Mouse (Mus musculus) kidney, adult 2 months (tissue): ENCODE measurements around the gene Crk. TPM values are rescaled to one million over a fixed set of nuclear protein-coding genes. Genes with fewer than 3 reads are reported as not detected.

Experiments used
- DNase-seq: peaks from one replicate; pipeline ENCODE4 v3.0.0; 2021
- H3K27ac ChIP-seq: fragments of 200-500 bp; 2 replicates; pipeline ENCODE4 v1.5.1; 2012; ENCODE audit warnings: low read depth, low read length, control low read depth, inconsistent platforms; ENCODE audit not compliant: insufficient read depth
- H3K27me3 ChIP-seq: fragments of 200-500 bp; replicated peaks from 2 replicates; pipeline ENCODE4 v1.6.1; 2012; ENCODE audit warnings: mild to moderate bottlenecking, moderate library complexity, low read length, inconsistent platforms; ENCODE audit not compliant: control insufficient read depth, insufficient read depth
- H3K36me3 ChIP-seq: fragments of 200-500 bp; 2 replicates; pipeline ENCODE4 v1.6.1; 2012; ENCODE audit warnings: mild to moderate bottlenecking, moderate library complexity, low read length, inconsistent platforms; ENCODE audit not compliant: control insufficient read depth, insufficient read depth
- H3K4me1 ChIP-seq: fragments of 200-500 bp; 2 replicates; pipeline ENCODE4 v1.6.1; 2011; ENCODE audit warnings: low read length; ENCODE audit not compliant: control insufficient read depth, insufficient read depth
- H3K4me3 ChIP-seq: fragments of 200-500 bp; 2 replicates; pipeline ENCODE4 v1.5.1; 2011; ENCODE audit warnings: mild to moderate bottlenecking, low read depth, low read length, control low read depth; ENCODE audit not compliant: insufficient read depth
- CTCF ChIP-seq: fragments of 200-500 bp; conservative IDR thresholded peaks from 2 replicates; pipeline ENCODE4 v1.5.1; 2011; ENCODE audit warnings: low read depth, mild to moderate bottlenecking, control low read depth, low read length, moderate library complexity, mixed read lengths; ENCODE audit not compliant: insufficient read depth, insufficient read length
- POLR2A ChIP-seq: fragments of 200-500 bp; IDR thresholded peaks from one replicate; pipeline ENCODE4 v1.6.1; 2011; ENCODE audit warnings: low read depth, low read length, control low read depth
- WGBS: fragments of 180-500 bp; shearing (Covaris S2); methylation state at CpG from one replicate; pipeline ENCODE4 v1.1.7; 2018; 5-methylcytosine and 5-hydroxymethylcytosine counted together
- polyA plus RNA-seq: library from polyadenylated mRNA; depleted of rRNA; stranded (reverse); fragments of >200 nt; gene quantifications from 2 replicates; pipeline ENCODE4 v1.2.3, GENCODE M21; 2012; rRNA removed

Gene Crk
- polyA plus RNA-seq, 1 experiment: 48.4 TPM

GRCm38 (mm10) chr11:75750537-75750936 lies 71.5 kb downstream of the Crk start:
- DNase-seq: no peak
- Histone ChIP-seq H3K4me3 (no peak overlapping the region), H3K4me1 (peaks cover 29% of the 10 kb centered on the region), H3K27ac (no peak overlapping the region), H3K27me3 (no peaks in the 10 kb centered on the region), H3K36me3 (no peaks in the 10 kb centered on the region)
- TF ChIP-seq CTCF (no peak), POLR2A (no peak)
- WGBS: 15% methylated on average over 1 of the region's 1 CpGs

- no peak for DNase-seq
- H3K36me3 ChIP-seq: peaks cover 2% of the 10 kb centered on the region; the same call in 1 of the 2 replicates
- 46% methylated on average over 4 of the region's 4 CpGs for WGBS
- H3K27me3 ChIP-seq: no peaks in the 10 kb centered on the region
- no peak overlapping the region for H3K27ac ChIP-seq
- TF ChIP-seq CTCF (no peak), POLR2A (no peak)
- no peak overlapping the region for H3K4me3 ChIP-seq
- peaks cover 27% of the 10 kb centered on the region for H3K4me1 ChIP-seq
These were observed 72.0 kb downstream of the Crk start for GRCm38 (mm10) chr11:75751082-75751481.

Other genes starting within 250 kb of the Crk start
- gene Serpinf2, start 239.7 kb upstream of the Crk start, polyA plus RNA-seq: 126 and 141 TPM in 2 replicates
- gene Wdr81, start 224.5 kb upstream of the Crk start, polyA plus RNA-seq: 17.7 and 21.0 TPM in 2 replicates
- 14.2 and 14.6 TPM in 2 replicates for gene Tlcd2, start 217.5 kb upstream of the Crk start, polyA plus RNA-seq
- 88.0 and 92.7 TPM in 2 replicates for gene Prpf8, start 192.4 kb upstream of the Crk start, polyA plus RNA-seq
- gene Rilp, start 169.2 kb upstream of the Crk start, polyA plus RNA-seq: 19.3 and 19.8 TPM in 2 replicates
- 13.3 and 17.3 TPM in 2 replicates for gene Scarf1, start 165.7 kb upstream of the Crk start, polyA plus RNA-seq
- gene Slc43a2, start 147.6 kb upstream of the Crk start, polyA plus RNA-seq: 148 and 174 TPM in 2 replicates
- gene Pitpna, start 91.2 kb upstream of the Crk start, polyA plus RNA-seq: 43.8 and 60.3 TPM in 2 replicates
- 69.1 and 71.5 TPM in 2 replicates for gene Inpp5k, start 48.3 kb upstream of the Crk start, polyA plus RNA-seq
- 88.9 and 99.7 TPM in 2 replicates for gene Myo1c, start 28.8 kb upstream of the Crk start, polyA plus RNA-seq
- 194 and 274 TPM in 2 replicates for gene Ywhae, start 53.6 kb downstream of the Crk start, polyA plus RNA-seq
- gene Doc2b, start 116.8 kb downstream of the Crk start, polyA plus RNA-seq: 0.34 and 0.36 TPM in 2 replicates